Mouse (Mus musculus): Measurements from ENCODE around the gene Erbb3. TPM values are rescaled to one million over a fixed set of nuclear protein-coding genes. Genes with fewer than 3 reads are reported as not detected.
"Not testable (repeated sequence)": the region's sequence is repeated elsewhere in the genome, so short reads cannot be mapped to it uniquely, and the experiment has no call there.

The Erbb3 gene
- total RNA-seq, 2 experiments from 2014 or later = 5.8 to 7.6 TPM

DNA sequence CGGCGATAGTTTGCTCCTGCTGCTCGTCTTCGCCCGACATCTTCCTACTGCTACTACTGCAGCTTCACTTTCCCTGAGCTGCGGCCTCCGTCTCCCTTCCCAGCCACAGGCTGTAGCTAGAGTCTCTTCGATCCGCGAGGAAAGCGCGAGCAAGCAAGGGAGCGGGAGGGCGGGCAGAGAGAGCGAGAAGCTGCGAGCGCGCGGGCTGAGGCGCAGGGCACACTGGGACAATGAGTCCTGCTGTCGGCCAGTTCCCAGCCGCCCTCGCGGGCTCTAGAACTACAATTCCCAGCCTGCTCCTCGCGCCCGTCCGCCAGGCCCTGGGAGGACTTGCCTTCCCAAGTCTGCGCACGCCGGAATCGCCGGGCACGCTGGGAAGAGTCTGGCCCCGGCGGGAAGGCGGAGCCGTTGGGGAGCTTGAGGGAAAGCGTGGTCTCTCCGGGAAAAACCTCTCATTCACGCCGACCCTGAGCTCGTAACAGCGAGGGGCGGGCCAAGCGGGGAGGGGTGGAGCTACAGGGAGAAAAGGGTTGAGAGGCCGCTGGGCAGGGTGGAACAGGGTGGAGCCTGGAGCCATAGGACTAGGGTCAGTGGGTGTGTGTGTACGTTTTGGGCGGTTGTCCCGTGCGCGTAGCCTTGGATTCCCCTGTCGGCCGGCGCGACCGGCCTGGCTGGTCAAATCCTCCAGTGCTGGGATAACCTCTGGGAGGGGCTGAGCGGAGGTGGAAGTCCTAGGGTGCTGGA is 23.5 kb downstream of the Erbb3 start, which contains the start of gene Pa2g4:
TSS of gene Pa2g4 (minus strand) at position 200 of the 744 bp plus-strand sequence.
- DNase-seq (ENCODE audit: low spot score in 2 of 2) = peak; percentile 98 to 99
- intact Hi-C loops (cut with DNase I) = loop anchor here (1.0 to 5.0 kb wide), 4 partner anchors 17 to 106 kb away; partner anchors contain the start of genes Rpl41, Rps26 and Suox

DNA sequence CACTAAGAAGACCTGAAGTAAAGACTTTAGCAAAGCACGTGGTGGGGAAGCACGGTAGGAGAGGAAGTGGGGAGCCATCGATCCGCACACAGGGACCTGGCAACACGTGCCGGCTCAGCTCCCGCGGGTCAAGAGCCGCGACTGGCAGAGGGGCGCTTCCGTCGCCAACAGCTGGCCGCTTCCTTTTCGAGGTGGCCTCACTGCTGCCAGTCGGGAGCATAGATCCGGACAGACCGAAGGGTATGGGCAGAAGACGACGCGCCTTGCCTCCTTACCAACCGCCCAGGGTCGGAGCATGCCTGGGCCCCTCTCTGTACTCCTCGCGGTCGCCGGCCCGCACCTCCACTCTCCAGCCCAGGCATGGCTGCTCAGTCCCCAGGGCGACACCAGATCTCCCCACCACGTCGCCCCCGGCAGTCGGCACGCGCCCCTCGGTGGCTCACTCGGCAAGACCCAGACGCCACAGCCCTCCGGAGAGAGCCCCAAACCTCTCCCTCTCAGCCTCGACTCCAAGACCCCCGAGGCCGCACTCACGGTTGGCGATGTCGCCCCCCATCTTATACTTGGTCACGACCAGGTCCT is 24.2 kb downstream of the Erbb3 start:
- intact Hi-C loops (cut with DNase I) = loop anchor here (5.0 kb wide), 2 partner anchors 47 to 107 kb away; partner anchors contain the start of gene Suox
- no peak for DNase-seq (ENCODE audit: low spot score in 2 of 2)

DNA sequence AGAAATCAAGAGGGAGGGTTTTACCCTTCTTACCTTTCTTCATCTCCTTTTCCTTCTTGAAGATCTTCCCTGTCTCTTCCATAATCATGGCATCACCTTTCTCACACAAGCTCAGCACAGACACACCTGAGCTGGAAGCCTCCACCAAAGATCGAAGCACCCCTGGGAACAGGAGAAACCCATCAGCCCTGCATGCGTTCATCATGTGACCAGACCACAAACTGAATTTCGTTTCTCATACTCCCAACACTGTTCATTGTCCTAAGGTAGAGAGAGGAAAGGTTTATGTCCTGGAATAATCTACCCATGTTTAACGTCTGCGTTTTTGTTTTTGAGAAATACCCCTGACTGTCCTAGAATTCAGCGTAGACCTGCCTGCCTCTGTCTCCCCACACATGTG is 25.9 kb downstream of the Erbb3 start:
- intact Hi-C loops (cut with DNase I) = no loop called here
- DNase-seq (ENCODE audit: low spot score in 2 of 2) = no peak

DNA sequence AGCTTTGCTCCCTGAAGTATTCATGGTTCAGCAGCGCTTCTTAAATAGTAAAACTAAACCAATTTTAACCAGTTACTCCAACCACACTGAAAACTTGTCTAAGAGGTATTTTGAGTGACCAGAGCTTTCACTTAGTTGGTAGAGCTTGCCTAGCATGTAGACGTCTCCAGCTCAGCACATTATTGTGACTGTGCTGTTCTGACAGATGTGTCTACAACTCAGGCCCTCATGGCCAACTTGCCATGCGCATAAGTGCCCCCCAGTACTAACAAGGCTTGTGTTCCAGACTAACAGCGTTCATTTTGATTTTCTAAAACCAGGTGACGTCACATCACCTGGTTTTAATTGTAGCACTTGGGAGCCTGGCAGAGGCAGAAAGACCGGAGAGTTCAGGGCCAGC is 32.5 kb downstream of the Erbb3 start:
- intact Hi-C loops (cut with DNase I) = no loop called here

DNA sequence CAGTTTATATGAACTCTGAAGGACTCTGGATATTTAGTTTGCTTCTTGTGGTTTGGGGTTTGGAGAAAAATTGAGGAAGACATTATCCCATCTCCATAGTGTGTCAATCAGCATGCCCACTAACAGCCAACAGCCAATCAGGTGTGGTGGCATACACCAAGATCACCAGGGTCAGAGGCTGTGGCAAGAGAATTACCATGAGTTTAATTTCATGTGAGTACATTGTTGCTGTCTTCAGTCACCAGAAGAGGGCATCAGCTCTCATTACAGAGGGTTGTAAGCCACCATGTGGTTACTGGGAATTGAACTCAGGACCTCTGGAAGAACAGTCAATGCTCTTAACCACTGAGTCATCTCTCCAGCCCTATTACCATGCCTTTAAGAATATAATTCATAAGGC is 33.2 kb downstream of the Erbb3 start:
- no peak for DNase-seq (ENCODE audit: low spot score in 2 of 2)
- intact Hi-C loops (cut with DNase I) = no loop called here

More for the DNA sequence above, 32.5 kb downstream of the Erbb3 start:
- no peak for DNase-seq (ENCODE audit: low spot score in 2 of 2)

DNA sequence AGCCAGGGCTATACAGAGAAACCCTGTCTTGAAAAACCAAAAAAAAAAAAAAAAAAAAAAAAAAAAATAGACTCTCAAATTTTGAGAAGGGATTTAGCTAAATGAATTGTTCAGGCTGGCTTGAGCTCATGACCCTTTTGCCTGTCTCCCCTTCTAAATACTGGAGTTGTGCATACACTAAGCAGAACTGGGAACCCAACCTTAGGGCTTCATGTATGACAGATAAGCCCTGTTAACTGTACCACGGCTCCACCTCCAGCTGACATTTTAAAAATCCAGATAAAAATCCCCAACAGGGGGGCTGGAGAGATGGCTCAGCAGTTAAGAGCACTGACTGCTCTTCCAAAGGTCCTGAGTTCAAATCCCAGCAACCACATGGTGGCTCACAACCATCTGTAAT is 33.9 kb downstream of the Erbb3 start:
- intact Hi-C loops (cut with DNase I) = not testable (repeated sequence)

DNA sequence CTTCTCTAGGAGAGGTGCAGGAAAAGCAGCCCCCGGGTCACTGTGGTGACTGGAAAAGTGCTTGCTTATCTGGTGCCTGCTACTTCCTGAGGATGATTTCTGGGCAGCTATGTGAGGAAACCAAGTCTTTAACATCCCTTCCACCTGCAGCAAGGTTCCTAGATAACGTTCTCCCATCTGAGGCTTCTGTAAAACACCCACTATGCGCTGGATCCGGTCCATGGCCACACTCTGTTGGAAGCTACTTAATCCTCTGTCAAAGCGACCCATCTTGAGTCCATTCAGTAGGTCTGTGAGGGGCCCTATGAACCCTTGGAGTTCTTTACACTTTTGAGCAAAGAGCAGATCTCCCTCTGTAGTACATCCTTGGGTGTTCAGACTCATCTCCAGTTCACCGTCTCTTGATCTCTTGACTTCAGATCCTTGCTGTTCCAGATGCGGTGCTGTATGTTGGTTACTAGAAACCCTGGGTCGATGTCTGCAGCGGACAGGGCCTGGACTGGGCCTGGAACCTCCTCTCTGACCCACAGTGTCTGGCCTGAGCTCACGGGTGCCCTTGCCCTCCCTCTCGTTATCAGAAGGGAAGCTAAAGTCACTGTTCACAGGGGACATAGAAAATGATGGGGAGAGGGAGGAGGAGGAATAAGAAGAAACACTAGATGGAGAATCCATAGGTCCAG is 39.2 kb downstream of the Erbb3 start:
- intact Hi-C loops (cut with DNase I); DNase-seq (ENCODE audit: low spot score in 2 of 2): not testable (repeated sequence)

More for the DNA sequence above, 33.9 kb downstream of the Erbb3 start:
- not testable (repeated sequence) for DNase-seq (ENCODE audit: low spot score in 2 of 2)

DNA sequence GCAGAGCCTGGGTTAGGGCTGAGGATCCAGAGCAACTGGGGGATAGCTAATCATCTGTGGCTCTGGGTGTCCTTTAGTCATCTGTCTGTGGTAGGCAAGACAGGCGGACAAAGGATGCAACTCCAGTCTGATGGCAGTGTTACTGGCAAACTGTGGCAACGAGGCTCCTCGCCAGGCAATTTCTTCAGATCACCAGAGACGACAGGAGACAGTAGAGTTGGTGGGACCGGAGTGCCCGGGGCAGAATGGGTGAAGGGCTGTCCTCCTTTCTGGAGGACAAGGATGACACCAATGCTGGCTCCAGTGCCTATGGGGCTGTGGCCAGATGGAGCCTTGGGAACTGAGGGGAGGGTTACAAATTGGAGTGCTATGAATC is 39.8 kb downstream of the Erbb3 start:
- intact Hi-C loops (cut with DNase I) = loop anchor here (1.0 kb wide), 1 partner anchor 17 kb away; no protein-coding TSS in a partner anchor
- not testable (repeated sequence) for DNase-seq (ENCODE audit: low spot score in 2 of 2)

DNA sequence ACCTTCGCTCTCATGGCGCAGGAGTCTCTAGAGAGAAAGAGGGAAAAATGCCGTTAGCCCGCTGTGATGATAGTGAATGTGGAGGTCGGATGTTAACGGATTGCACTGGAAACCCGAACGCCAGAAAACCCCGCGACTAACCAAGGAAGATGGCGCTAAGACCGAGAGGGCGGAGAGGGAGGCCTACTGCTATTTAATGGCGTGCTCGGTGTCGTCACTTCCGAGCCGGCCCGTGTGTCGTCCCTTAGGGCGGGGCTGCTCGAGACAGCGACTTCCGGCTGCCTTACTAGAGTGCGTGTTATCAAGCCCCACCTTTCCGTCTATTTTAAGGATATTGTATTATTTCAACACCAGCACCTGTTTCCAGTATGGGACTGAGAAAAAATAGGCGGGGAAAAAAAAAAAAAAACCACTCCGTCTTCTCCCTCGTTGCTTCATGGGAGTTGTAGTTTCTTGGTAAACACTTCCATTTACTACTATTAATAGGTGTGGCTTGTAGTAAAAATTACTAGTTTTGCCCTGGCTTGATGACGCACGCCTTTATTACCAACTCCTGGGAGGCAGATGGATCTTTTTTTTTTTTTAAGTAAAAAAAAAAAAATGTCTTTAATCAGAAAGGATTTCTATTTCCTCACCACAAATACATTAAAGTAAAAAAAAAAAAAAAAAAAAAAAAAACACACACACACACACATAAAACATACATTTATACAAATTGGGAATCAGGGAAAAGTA is 40.3 kb downstream of the Erbb3 start, which contains the start of gene Rpl41:
TSS of gene Rpl41 (minus strand) at position 359 of the 735 bp plus-strand sequence.
- peak; percentile 92 to 97 for DNase-seq (ENCODE audit: low spot score in 2 of 2)
- intact Hi-C loops (cut with DNase I) = loop anchor here (1.0 kb wide), 1 partner anchor 17 kb away; no protein-coding TSS in a partner anchor

DNA sequence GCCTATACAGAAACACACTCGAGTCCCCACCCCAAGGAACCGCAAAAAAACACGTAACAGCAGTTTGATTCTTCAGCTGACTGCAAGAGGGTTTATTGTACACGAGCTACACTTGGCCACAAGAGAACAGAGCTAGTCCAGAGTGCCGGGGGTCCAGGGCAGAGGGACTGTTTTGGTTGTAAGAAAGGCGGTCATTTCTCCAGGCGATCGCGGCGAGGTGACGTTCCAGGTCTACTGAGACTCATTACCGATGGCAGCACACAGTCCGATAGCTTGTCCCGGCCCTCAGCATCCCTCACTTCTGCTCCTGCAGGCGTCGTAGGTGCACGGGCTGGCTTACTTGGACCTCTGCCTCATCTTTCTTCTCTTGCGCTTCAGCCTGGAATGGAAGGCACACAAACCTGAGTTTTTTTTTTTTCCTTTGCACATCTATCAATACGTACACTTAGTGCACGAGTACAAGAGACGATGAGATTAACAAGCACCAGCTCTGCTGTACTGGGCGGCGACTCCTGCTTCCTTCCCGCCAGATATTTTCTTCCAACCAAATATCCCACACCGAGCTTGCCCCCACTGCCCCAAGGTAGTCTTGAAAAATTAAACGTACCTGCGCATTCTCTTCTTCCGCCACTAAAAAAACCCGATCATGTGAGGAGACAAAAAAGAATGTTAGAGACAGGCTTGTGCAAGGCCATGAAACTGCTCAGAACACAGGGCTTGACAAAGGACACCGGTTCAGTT is 41.2 kb downstream of the Erbb3 start:
- intact Hi-C loops (cut with DNase I); DNase-seq (ENCODE audit: low spot score in 2 of 2): not testable (repeated sequence)

DNA sequence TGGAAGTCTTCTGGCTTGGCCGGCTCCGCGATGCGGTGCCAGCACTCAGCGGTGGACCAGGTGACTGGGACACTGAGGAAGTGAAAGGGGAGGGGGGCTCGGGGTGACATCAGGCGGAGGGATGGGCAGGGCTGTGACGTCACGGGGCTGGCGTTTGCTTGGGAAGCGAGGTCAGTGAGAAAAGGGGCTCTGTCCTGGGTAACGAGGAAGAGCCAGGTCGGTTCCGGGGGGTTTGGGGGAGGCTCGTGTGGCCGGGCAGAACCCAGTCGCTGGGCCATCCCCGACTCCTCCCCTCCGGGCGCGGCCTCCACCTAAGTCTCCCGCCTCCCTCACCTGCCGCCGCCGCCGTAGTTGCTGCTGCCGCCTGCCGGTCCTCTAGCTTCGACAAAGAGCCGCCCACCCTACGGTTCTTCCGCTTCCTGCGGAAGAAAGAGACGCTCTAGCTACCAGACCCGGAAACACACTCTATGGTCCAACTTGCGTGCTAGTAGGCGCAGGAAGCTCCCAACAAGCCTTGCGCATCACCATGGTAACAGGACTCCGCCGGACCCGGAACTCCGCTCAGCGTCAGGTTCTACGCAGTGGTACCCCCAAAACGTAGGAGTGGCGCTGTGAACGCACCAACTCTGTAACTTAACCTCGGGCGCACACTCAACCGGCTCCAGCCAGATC is 42.0 kb downstream of the Erbb3 start, which contains the start of gene Zc3h10:
TSS of gene Zc3h10 (minus strand) at position 414 of the 672 bp plus-strand sequence.
- intact Hi-C loops (cut with DNase I) = loop anchor here (2.0 kb wide), 1 partner anchor 53 kb away; the partner anchor contains the start of gene Myl6

DNA sequence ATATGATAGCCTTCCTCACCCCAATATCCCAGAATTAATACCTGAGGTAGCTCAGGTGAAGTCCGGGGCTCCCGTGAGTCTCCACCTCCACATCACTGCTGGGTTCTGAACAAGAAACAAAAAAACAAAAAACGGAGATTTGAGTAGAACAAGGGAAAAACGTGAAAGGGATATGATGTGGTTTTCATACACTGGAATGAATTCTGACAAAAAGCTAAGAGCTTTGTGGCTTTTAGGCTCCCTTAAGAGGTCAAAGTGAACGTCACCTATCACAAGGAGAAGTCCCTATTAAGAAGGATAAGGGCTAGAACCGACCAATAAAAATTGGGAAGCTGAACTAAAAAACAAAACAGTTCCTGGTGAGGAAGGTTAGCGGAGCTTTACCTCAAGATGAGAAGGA is 42.7 kb downstream of the Erbb3 start:
- no peak for DNase-seq (ENCODE audit: low spot score in 2 of 2)
- intact Hi-C loops (cut with DNase I) = loop anchor here (2.0 kb wide), 1 partner anchor 52 kb away; the partner anchor contains the start of gene Myl6

More for the DNA sequence above, 42.0 kb downstream of the Erbb3 start, which contains the start of gene Zc3h10:
- DNase-seq (ENCODE audit: low spot score in 2 of 2) = peak; percentile 94 to 99

DNA sequence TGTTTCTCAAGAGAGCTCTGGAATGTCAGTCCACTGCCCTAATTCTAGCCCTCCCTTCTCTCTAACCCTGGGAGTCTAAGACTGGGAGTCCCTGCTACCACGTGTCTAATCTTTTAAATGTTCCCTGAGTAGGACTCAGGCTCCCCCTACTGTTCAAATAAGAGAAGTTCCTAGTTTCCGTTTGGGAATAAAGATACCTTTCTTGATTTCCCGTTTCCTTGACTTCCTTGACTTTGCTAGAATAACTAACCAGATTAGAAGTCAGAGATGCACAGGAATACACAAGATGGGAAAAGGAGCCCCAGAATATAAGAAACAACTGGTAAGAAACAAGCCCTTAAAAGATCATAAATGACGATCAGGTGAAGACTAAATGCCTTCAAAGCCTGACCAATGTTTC is 43.1 kb downstream of the Erbb3 start:
- intact Hi-C loops (cut with DNase I) = loop anchor here (2.0 kb wide), 1 partner anchor 52 kb away; the partner anchor contains the start of gene Myl6
- peak in 1 of 2 experiments; percentile 57 for DNase-seq (ENCODE audit: low spot score in 2 of 2)

DNA sequence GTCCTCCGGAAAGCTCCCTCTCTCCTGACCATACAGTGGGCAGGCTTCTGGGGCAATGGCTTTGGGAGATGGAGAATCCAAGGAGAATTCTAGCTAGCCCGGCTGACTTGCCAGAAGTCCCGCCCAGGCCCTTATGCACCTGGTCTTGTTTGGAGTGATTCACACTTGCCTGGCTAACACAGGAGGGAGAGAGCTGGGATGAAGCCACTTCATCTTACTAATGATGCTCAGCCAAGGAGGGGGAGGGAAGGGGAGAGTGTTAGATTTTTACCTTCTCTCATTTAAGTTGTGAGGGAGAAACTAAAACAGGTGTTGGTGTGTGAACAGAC is 43.9 kb downstream of the Erbb3 start:
- DNase-seq (ENCODE audit: low spot score in 2 of 2) = no peak
- intact Hi-C loops (cut with DNase I) = no loop called here

DNA sequence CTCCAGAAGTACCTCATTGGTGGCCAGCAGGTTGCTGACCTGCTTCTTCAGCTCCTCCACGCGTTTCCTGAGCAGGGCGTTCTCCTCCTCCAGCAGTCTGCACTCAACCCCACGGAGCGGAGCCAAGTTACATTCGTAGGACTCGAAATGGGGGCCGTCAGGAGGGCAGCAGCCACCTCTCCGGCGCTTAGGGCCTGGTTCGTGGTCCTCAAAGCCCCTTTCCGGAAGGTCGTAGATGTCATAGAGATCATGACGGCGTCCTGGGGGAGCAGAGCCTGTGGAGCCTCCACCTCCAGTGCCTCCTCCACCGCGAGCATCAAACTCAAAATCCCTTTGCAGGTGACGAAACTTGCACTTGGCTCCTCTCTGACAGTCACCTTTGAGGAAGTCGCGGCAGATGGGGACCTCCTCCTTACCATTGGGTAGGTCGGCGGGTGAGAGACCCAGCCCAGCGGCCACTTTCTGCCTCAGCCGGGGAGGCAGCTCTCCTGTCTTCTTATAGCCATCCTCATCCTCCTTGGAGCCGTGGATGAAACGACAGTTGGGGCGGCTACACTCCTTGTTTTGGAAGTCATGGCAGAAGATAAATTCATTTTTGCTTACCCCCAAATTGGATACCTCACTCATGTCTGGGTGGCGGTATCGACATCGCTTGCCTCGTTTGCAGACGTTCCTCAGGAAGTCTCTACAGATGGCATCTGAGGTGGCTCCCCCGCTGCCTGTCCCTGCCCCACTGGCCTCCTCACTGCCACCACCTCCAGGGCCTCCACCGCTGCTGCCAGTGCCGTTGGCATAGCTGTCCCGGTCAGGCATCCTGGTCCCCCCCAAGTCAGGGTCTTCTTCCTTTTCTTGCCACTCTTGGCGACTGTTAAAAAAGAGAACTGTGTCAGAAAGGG is 44.5 kb downstream of the Erbb3 start:
- no peak for DNase-seq (ENCODE audit: low spot score in 2 of 2)
- intact Hi-C loops (cut with DNase I) = no loop called here

DNA sequence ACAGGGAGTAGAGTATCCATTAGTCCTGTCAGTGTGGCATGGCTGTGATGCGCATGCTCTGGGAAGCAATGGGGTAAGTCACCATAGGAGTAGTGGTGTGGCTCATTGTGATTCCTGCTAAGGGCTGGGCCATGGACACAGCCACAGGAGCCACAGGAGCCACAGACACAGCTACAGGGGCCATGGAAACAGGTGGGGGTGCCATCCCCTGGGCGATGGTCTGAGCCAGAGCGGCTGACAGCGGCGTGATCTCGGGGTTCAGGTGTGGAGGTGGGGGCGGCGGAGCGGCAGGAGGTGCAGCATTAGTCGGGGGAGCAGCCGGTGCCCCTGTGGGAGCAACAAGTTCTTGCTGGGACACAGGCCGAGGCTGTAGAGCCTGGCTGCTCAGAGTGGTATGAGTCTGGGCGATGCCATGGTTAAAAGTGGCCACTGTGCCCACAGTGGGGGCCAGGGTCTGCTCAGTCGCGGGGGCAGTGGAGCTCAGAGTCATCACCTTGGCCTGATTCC is 45.2 kb downstream of the Erbb3 start:
- intact Hi-C loops (cut with DNase I) = no loop called here
- no peak for DNase-seq (ENCODE audit: low spot score in 2 of 2)

DNA sequence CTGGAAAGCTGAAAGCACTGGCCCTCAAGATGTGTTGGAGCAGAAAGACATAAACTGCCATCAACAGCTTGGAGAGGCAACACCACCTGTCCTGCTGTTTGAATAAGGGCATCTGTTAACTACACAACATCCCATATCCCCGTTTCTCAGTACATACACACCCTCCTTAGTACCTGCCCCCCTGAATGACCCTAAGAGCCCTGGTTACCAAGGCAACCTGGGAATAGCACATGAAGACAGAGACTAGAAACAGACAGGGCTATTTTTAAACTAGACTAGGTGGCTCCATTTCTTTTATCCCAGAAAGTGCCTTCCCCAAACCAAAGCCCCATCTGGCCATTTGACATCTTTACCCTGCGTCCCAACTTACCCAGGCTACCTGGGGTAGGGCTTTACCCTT is 46.4 kb downstream of the Erbb3 start:
- intact Hi-C loops (cut with DNase I) = no loop called here
- DNase-seq (ENCODE audit: low spot score in 2 of 2) = no peak
